Mouse (Mus musculus) lung, postnatal 10 days (tissue): ENCODE measurements around the gene Apbb2.
A peak's percentile ranks its signal among the peaks of the same experiment; 100 is the strongest.

Source experiments
- DNase-seq: peaks from one replicate; pipeline ENCODE4 v3.0.0; 2021

Apbb2 gene

GRCm38 (mm10) chr5:66368966-66369365 lies 249.6 kb downstream of the Apbb2 start:
- peak; percentile 40 for DNase-seq

- no peak for DNase-seq
These were observed 250.9 kb downstream of the Apbb2 start for GRCm38 (mm10) chr5:66367641-66368040.

- no peak for DNase-seq
These were observed 255.0 kb downstream of the Apbb2 start for GRCm38 (mm10) chr5:66363274-66364261.

GRCm38 (mm10) chr5:66360739-66361138 lies 257.8 kb downstream of the Apbb2 start:
- no peak for DNase-seq

- DNase-seq: no peak
These were observed 258.7 kb downstream of the Apbb2 start for GRCm38 (mm10) chr5:66359742-66360423.

- DNase-seq: no peak
These were observed 263.4 kb downstream of the Apbb2 start for GRCm38 (mm10) chr5:66355147-66355546.

- no peak for DNase-seq
These were observed 264.7 kb downstream of the Apbb2 start for GRCm38 (mm10) chr5:66353876-66354275.

GRCm38 (mm10) chr5:66351836-66352390 lies 266.7 kb downstream of the Apbb2 start:
- no peak for DNase-seq

GRCm38 (mm10) chr5:66351064-66351463 lies 267.5 kb downstream of the Apbb2 start:
- DNase-seq: peak; percentile 16

- DNase-seq: no peak
These were observed 268.0 kb downstream of the Apbb2 start for GRCm38 (mm10) chr5:66350611-66351010.

- DNase-seq: no peak
These were observed 270.2 kb downstream of the Apbb2 start for GRCm38 (mm10) chr5:66348421-66348820.

GRCm38 (mm10) chr5:66346756-66347155 lies 271.8 kb downstream of the Apbb2 start:
- no peak for DNase-seq

- DNase-seq: no peak
These were observed 273.4 kb downstream of the Apbb2 start for GRCm38 (mm10) chr5:66345140-66345539.

GRCm38 (mm10) chr5:66344182-66344581 lies 274.4 kb downstream of the Apbb2 start:
- DNase-seq: no peak

- DNase-seq: no peak
These were observed 276.3 kb downstream of the Apbb2 start for GRCm38 (mm10) chr5:66342285-66342684.

GRCm38 (mm10) chr5:66341848-66342247 lies 276.7 kb downstream of the Apbb2 start:
- no peak for DNase-seq

GRCm38 (mm10) chr5:66340356-66341102 lies 278.1 kb downstream of the Apbb2 start:
- DNase-seq: no peak

GRCm38 (mm10) chr5:66338583-66338982 lies 280.0 kb downstream of the Apbb2 start:
- DNase-seq: peak; percentile 24

GRCm38 (mm10) chr5:66337969-66338345 lies 280.6 kb downstream of the Apbb2 start:
- peak; percentile 75 for DNase-seq

- DNase-seq: peak; percentile 49
These were observed 281.3 kb downstream of the Apbb2 start for GRCm38 (mm10) chr5:66337025-66337968.

GRCm38 (mm10) chr5:66330806-66331205 lies 287.8 kb downstream of the Apbb2 start:
- DNase-seq: no peak

- no peak for DNase-seq
These were observed 289.8 kb downstream of the Apbb2 start for GRCm38 (mm10) chr5:66328766-66329165.
